26 mouse cellular contexts compared by ENCODE assay signal in genomic region chr11:88861060-88861459, GRCm38 (mm10). TPM values are rescaled to one million over a fixed set of nuclear protein-coding genes. Genes with fewer than 3 reads are reported as not detected.
DNase-seq lines count a peak whose midpoint lies in the region; ATAC-seq and TF ChIP-seq lines count a peak whose summit lies in the region.
"Had no signal": no experiment of that assay in that cellular context is flagged by ENCODE, and none has a peak within 500 bp of the region (broad histone marks: within the 10 kb centered on the region; RNA-seq: fewer than 3 reads in every experiment).

No protein-coding gene starts in this region.

- peaks cover 2% of the 10 kb centered on the region for H3K79me2 ChIP-seq in heart, adult 2 months (replicated peaks; ENCODE audit: control insufficient read depth, insufficient read depth, low read length)

- 34% methylated on average over 3 of the region's 3 CpGs for WGBS in heart, adult 2 months
- WGBS in heart, postnatal 0 days = 33% methylated on average over 3 of the region's 3 CpGs
- 48% methylated on average over 3 of the region's 3 CpGs for WGBS in heart, embryonic 11.5 days (ENCODE audit: insufficient replicate concordance)
- 27% methylated on average over 3 of the region's 3 CpGs for WGBS in lung, embryonic 16.5 days
- 25% methylated on average over 3 of the region's 3 CpGs for WGBS in stomach, postnatal 0 days

- H3K27ac ChIP-seq in heart, adult 2 months = peak overlapping the region; percentile 52
- H3K27ac ChIP-seq in heart, postnatal 0 days (ENCODE audit: low read depth) = 0 out of 2 replicates have a peak overlapping the region, but pooled peaks have one; percentile 22
- H3K27ac ChIP-seq in heart, embryonic 11.5 days (ENCODE audit: low read depth, low read length) = no peak overlapping the region
- H3K27ac ChIP-seq in lung, embryonic 16.5 days (ENCODE audit: low read length) = no peak overlapping the region
- H3K27ac ChIP-seq in stomach, postnatal 0 days (replicated peaks) = peak overlapping the region; percentile 45; the same call in 1 of the 2 replicates
- H3K27ac ChIP-seq: embryonic facial prominence, embryonic 10.5 days; forebrain, embryonic 10.5 days; heart, embryonic 10.5 days; hindbrain, embryonic 12.5 days; left cerebral cortex, adult 2 months; liver, embryonic 15.5 days; midbrain, embryonic 12.5 days; neural tube, embryonic 15.5 days had no signal

- peaks cover 13% of the 10 kb centered on the region for H3K36me3 ChIP-seq in heart, adult 2 months (ENCODE audit: control insufficient read depth, insufficient read depth, low read length)
- no peaks in the 10 kb centered on the region for H3K36me3 ChIP-seq in heart, postnatal 0 days (replicated peaks; ENCODE audit: control insufficient read depth, insufficient read depth, low read length)
- H3K36me3 ChIP-seq in heart, embryonic 11.5 days (ENCODE audit: control insufficient read depth, insufficient read depth, low read length) = no peaks in the 10 kb centered on the region
- no peaks in the 10 kb centered on the region for H3K36me3 ChIP-seq in lung, embryonic 16.5 days (ENCODE audit: control insufficient read depth, insufficient read depth, low read length)
- no peaks in the 10 kb centered on the region for H3K36me3 ChIP-seq in stomach, postnatal 0 days (ENCODE audit: control insufficient read depth, insufficient read depth, low read length)
- H3K36me3 ChIP-seq: embryonic facial prominence, embryonic 10.5 days; forebrain, embryonic 10.5 days; heart, embryonic 10.5 days; hindbrain, embryonic 12.5 days; liver, embryonic 15.5 days; midbrain, embryonic 12.5 days; neural tube, embryonic 15.5 days had no signal

- no peak for TF ChIP-seq EP300 in heart, adult 2 months (IDR thresholded peaks at IDR 0.05; ENCODE audit: insufficient read depth, low read depth, low read length)
- no peak for TF ChIP-seq EP300 in heart, postnatal 0 days (IDR thresholded peaks at IDR 0.05; ENCODE audit: low read depth)
- TF ChIP-seq EP300 in stomach, postnatal 0 days (optimal IDR thresholded peaks at IDR 0.05) = no peak

- H3K4me3 ChIP-seq in heart, adult 2 months = no peak overlapping the region
- no peak overlapping the region for H3K4me3 ChIP-seq in heart, postnatal 0 days (ENCODE audit: low read depth, low read length)
- no peak overlapping the region for H3K4me3 ChIP-seq in heart, embryonic 11.5 days (ENCODE audit: low read depth, low read length)
- H3K4me3 ChIP-seq in lung, embryonic 16.5 days (ENCODE audit: low read length) = no peak overlapping the region
- no peak overlapping the region for H3K4me3 ChIP-seq in stomach, postnatal 0 days (ENCODE audit: low read depth, low read length)
- H3K4me3 ChIP-seq: embryonic facial prominence, embryonic 10.5 days; forebrain, embryonic 10.5 days; heart, embryonic 10.5 days; hindbrain, embryonic 12.5 days; left cerebral cortex, adult 2 months; liver, embryonic 15.5 days; midbrain, embryonic 12.5 days; neural tube, embryonic 15.5 days had no signal

- intact Hi-C loops in heart, adult 2 months (cut with DNase I) = loop anchor here (2.0 to 10.0 kb wide), 2 partner anchors 38 to 194 kb away; no protein-coding TSS in a partner anchor

- H3K9me3 ChIP-seq in heart, postnatal 0 days (replicated peaks; ENCODE audit: control insufficient read depth, low read length) = no peaks in the 10 kb centered on the region
- H3K9me3 ChIP-seq in heart, embryonic 11.5 days (replicated peaks; ENCODE audit: control insufficient read depth, low read length) = no peaks in the 10 kb centered on the region
- H3K9me3 ChIP-seq in lung, embryonic 16.5 days (ENCODE audit: control insufficient read depth, low read length) = no peaks in the 10 kb centered on the region
- H3K9me3 ChIP-seq in stomach, postnatal 0 days (ENCODE audit: control insufficient read depth, low read length) = no peaks in the 10 kb centered on the region
- H3K9me3 ChIP-seq: embryonic facial prominence, embryonic 10.5 days; forebrain, embryonic 10.5 days; heart, embryonic 10.5 days; hindbrain, embryonic 12.5 days; liver, embryonic 15.5 days; midbrain, embryonic 12.5 days; neural tube, embryonic 15.5 days had no signal

- H3K4me1 ChIP-seq in heart, adult 2 months (ENCODE audit: control insufficient read depth, insufficient read depth, low read length) = peaks cover 10% of the 10 kb centered on the region
- peaks cover 37% of the 10 kb centered on the region for H3K4me1 ChIP-seq in heart, postnatal 0 days (ENCODE audit: control insufficient read depth, insufficient read depth)
- peaks cover 36% of the 10 kb centered on the region for H3K4me1 ChIP-seq in heart, embryonic 11.5 days (ENCODE audit: control insufficient read depth, insufficient read depth, low read length)
- H3K4me1 ChIP-seq in lung, embryonic 16.5 days (replicated peaks; ENCODE audit: control insufficient read depth, insufficient read depth, low read length) = peaks cover 33% of the 10 kb centered on the region
- H3K4me1 ChIP-seq in stomach, postnatal 0 days (replicated peaks; ENCODE audit: control insufficient read depth, insufficient read depth) = peaks cover 3% of the 10 kb centered on the region

- TF ChIP-seq CTCF in heart, adult 2 months (IDR thresholded peaks at IDR 0.05) = no peak
- no peak for TF ChIP-seq CTCF in heart, postnatal 0 days (IDR thresholded peaks at IDR 0.05; ENCODE audit: low read depth)
- no peak for TF ChIP-seq CTCF in stomach, postnatal 0 days (IDR thresholded peaks at IDR 0.05; ENCODE audit: low read depth)

- DNase-seq in heart, adult 2 months = no peak
- no peak for DNase-seq in heart, postnatal 4 days
- no peak for DNase-seq in heart, postnatal 0 days (ENCODE audit: low spot score)
- DNase-seq in stomach, postnatal 0 days (ENCODE audit: low spot score) = no peak
- DNase-seq in embryo, embryonic 9.5 days (ENCODE audit: extremely low spot score) = no peak
- DNase-seq: adrenal gland, postnatal 36 days; cerebellum, adult 11 months; gastrocnemius, postnatal 25 days; kidney, adult 8-10 months; kidney, postnatal 10 days; left cerebral cortex, postnatal 4 days; liver; right cerebral cortex, adult 18-20 months; right cerebral cortex, postnatal 4 days; thymus, postnatal 36 days had no signal

- H3K27me3 ChIP-seq in heart, adult 2 months (ENCODE audit: control insufficient read depth, insufficient read depth, low read length) = no peaks in the 10 kb centered on the region
- no peaks in the 10 kb centered on the region for H3K27me3 ChIP-seq in heart, postnatal 0 days (ENCODE audit: control insufficient read depth, insufficient read depth, low read length)
- no peaks in the 10 kb centered on the region for H3K27me3 ChIP-seq in heart, embryonic 11.5 days (ENCODE audit: control insufficient read depth, insufficient read depth, low read length)
- H3K27me3 ChIP-seq in lung, embryonic 16.5 days (ENCODE audit: control insufficient read depth, insufficient read depth, low read depth, low read length) = no peaks in the 10 kb centered on the region
- H3K27me3 ChIP-seq in stomach, postnatal 0 days (ENCODE audit: control insufficient read depth, insufficient read depth, low read length) = no peaks in the 10 kb centered on the region
- H3K27me3 ChIP-seq: neural tube, embryonic 15.5 days had no signal

- no peak for TF ChIP-seq POLR2A in heart, adult 2 months (IDR thresholded peaks at IDR 0.05; ENCODE audit: insufficient read depth, low read depth, low read length)

- ATAC-seq in heart, postnatal 0 days (ENCODE audit: insufficient read depth, low read depth) = no peak
- no peak for ATAC-seq in heart, embryonic 11.5 days (replicated peaks; ENCODE audit: insufficient number of reproducible peaks, low FRiP score, low TSS enrichment)
- 0 out of 2 replicates have a peak, but pooled peaks have one; percentile 4 for ATAC-seq in lung, embryonic 16.5 days (ENCODE audit: low read depth)
- no peak for ATAC-seq in stomach, postnatal 0 days (ENCODE audit: low FRiP score, low TSS enrichment)
- ATAC-seq: forebrain, embryonic 16.5 days had no signal

- no peak overlapping the region for H3K9ac ChIP-seq in heart, adult 2 months (ENCODE audit: low read depth, low read length)
- no peak overlapping the region for H3K9ac ChIP-seq in heart, postnatal 0 days (replicated peaks; ENCODE audit: low read depth, low read length)
- no peak overlapping the region for H3K9ac ChIP-seq in heart, embryonic 11.5 days (ENCODE audit: low read depth, low read length)
- H3K9ac ChIP-seq in lung, embryonic 16.5 days (ENCODE audit: low read length) = no peak overlapping the region
- H3K9ac ChIP-seq in stomach, postnatal 0 days (ENCODE audit: low read length) = no peak overlapping the region
- H3K9ac ChIP-seq: hindbrain, embryonic 12.5 days; liver, embryonic 15.5 days; midbrain, embryonic 12.5 days; neural tube, embryonic 15.5 days had no signal

- peak overlapping the region; percentile 97 for H3K4me2 ChIP-seq in heart, postnatal 0 days (ENCODE audit: low read depth, low read length)
- H3K4me2 ChIP-seq in heart, embryonic 11.5 days = no peak overlapping the region; the same call in 1 of the 2 replicates
- no peak overlapping the region for H3K4me2 ChIP-seq in lung, embryonic 16.5 days (ENCODE audit: low read depth, low read length)
- H3K4me2 ChIP-seq in stomach, postnatal 0 days (replicated peaks; ENCODE audit: low read depth) = no peak overlapping the region
- H3K4me2 ChIP-seq: hindbrain, embryonic 12.5 days; liver, embryonic 15.5 days; midbrain, embryonic 12.5 days; neural tube, embryonic 15.5 days had no signal

RNA-seq across cellular contexts. Expression of gene Akap1, which starts 3.3 kb away (rescaled TPM):
- 100 to 1,000 TPM; 140 to 141 TPM for total RNA-seq in heart, adult 2 months (2021)
- polyA plus RNA-seq in heart, adult 2 months (2012; rRNA removed) = 125 and 178 TPM in 2 replicates
- total RNA-seq in heart, postnatal 4 days (2021) = 100 to 1,000 TPM; 105 TPM
- 125 and 144 TPM in 2 replicates for total RNA-seq in heart, postnatal 0 days (2014; rRNA removed; ENCODE audit: low replicate concordance)
- polyA plus RNA-seq in heart, postnatal 0 days (2015; fragmentation: Nextera tagmentation; extraction: Ambion mirVana) = 51.4 and 54.0 TPM in 2 replicates
- 24.4 and 24.7 TPM in 2 replicates for polyA plus RNA-seq in heart, embryonic 11.5 days (2014; fragmentation: Nextera tagmentation; extraction: Ambion mirVana)
- polyA plus RNA-seq in lung, embryonic 16.5 days (2015; fragmentation: Nextera tagmentation; extraction: Ambion mirVana) = 19.0 and 19.3 TPM in 2 replicates
- 14.4 and 16.6 TPM in 2 replicates for polyA plus RNA-seq in stomach, postnatal 0 days (2015; fragmentation: Nextera tagmentation; extraction: Ambion mirVana)

Comparison
In these comparisons a context has a peak if more than half of its experiments do, and no peak if none do; other contexts are left out.
1. H3K27ac ChIP-seq: peak in heart, adult 2 months (single experiment), heart, postnatal 0 days (single experiment) and stomach, postnatal 0 days (single experiment); none in heart, embryonic 11.5 days (single experiment) and lung, embryonic 16.5 days (single experiment).